Mouse (Mus musculus) lung, adult 2 months (tissue): ENCODE data around the gene Fam19a2.

Experiments
- CTCF ChIP-seq: fragments of 200-500 bp; IDR thresholded peaks from 2 replicates; pipeline ENCODE4 v1.5.1; 2011; ENCODE audit warnings: mild to moderate bottlenecking, low read length, control low read depth; ENCODE audit not compliant: insufficient read depth
- POLR2A ChIP-seq: fragments of 200-500 bp; IDR thresholded peaks from 2 replicates; pipeline ENCODE4 v1.6.1; 2011; ENCODE audit warnings: low read depth, mild to moderate bottlenecking, control low read depth, low read length, borderline replicate concordance; ENCODE audit errors: extremely low read depth

DNA sequence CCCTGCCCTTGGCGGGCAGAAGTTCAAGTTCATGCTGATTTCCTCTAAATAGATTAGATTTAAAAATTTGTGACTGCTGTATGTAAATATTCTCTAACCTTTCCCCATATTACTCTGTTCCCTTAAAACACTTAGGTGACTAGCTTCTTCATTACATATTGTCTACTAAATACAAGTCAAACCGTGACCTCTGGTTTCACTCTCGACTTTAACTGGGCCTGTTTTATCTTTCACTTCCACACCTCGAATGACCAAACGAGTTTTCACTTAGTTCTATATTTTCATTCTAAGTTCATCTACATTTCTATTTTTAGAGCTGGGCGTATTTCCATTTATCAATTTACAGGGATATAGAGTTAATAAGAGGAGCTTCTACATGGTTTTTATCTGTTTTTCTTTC lies 15.7 kb upstream of the Fam19a2 start:
- TF ChIP-seq POLR2A (no peak), CTCF (no peak)
